Mouse (Mus musculus): ENCODE results near the gene D430019H16Rik.
A peak's percentile ranks its signal among the peaks of the same experiment; 100 is the strongest.

D430019H16Rik gene

GRCm38 (mm10) chr12:105453670-105454257, at the start of gene D430019H16Rik:
D430019H16Rik (plus strand) TSS chr12:105453856.
- peak; percentile 84 for DNase-seq

- DNase-seq = no peak
Observed at GRCm38 (mm10) chr12:105406008-105406407, 47.6 kb upstream of the D430019H16Rik start.

GRCm38 (mm10) chr12:105413909-105414308, 39.7 kb upstream of the D430019H16Rik start:
- DNase-seq = no peak

GRCm38 (mm10) chr12:105420476-105420875, 33.2 kb upstream of the D430019H16Rik start:
- no peak for DNase-seq

GRCm38 (mm10) chr12:105426541-105426940, 27.1 kb upstream of the D430019H16Rik start:
- no peak for DNase-seq

GRCm38 (mm10) chr12:105427039-105427757, 26.5 kb upstream of the D430019H16Rik start:
- DNase-seq = peak; percentile 86

- no peak for DNase-seq
Observed at GRCm38 (mm10) chr12:105431872-105432271, 21.8 kb upstream of the D430019H16Rik start.

GRCm38 (mm10) chr12:105432807-105433206, 20.8 kb upstream of the D430019H16Rik start:
- DNase-seq = no peak

GRCm38 (mm10) chr12:105438259-105438658, 15.4 kb upstream of the D430019H16Rik start:
- no peak for DNase-seq

DNA sequence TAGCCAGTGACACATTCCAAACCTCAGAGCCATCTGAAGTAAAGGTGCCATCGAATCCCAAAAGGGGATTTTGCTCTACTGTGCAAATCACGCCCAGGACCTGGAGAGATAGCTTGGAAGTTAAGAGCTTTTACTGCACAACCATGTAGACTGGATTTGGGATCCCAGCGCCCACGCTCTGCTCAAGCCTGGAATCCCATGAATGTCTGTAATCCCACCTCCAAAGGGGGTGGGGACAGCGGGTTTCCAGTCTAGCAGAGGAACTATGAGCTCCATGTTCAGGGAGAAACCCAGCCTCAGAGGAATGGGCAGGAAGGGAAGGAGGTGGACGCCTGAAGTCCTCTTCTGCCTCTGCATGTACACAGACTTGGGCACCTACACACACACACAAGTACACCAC, 13.7 kb upstream of the D430019H16Rik start:
- DNase-seq = no peak

- DNase-seq = no peak
Observed at GRCm38 (mm10) chr12:105443569-105443968, 10.1 kb upstream of the D430019H16Rik start.

GRCm38 (mm10) chr12:105445767-105446166, 7.9 kb upstream of the D430019H16Rik start:
- DNase-seq = no peak

DNA sequence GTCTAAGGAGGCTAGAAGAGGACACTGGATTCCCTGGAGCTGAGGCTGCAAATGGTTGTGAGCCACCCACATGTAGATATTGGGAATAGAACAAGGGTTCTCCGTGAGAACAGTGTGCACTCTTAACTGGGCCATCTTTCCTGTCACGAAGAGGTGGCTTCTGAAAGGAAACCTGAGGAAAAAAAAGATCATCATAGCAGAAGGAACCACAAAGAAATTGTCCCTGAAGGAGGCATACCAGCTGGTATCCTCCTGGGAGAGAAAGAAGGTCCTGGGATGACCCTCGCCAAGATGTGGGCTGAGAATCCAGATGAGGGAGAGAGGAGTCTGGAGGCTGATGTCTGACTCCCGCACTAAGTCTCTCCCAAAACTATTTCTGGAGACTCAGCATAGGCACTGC, 4.4 kb upstream of the D430019H16Rik start:
- no peak for DNase-seq

DNA sequence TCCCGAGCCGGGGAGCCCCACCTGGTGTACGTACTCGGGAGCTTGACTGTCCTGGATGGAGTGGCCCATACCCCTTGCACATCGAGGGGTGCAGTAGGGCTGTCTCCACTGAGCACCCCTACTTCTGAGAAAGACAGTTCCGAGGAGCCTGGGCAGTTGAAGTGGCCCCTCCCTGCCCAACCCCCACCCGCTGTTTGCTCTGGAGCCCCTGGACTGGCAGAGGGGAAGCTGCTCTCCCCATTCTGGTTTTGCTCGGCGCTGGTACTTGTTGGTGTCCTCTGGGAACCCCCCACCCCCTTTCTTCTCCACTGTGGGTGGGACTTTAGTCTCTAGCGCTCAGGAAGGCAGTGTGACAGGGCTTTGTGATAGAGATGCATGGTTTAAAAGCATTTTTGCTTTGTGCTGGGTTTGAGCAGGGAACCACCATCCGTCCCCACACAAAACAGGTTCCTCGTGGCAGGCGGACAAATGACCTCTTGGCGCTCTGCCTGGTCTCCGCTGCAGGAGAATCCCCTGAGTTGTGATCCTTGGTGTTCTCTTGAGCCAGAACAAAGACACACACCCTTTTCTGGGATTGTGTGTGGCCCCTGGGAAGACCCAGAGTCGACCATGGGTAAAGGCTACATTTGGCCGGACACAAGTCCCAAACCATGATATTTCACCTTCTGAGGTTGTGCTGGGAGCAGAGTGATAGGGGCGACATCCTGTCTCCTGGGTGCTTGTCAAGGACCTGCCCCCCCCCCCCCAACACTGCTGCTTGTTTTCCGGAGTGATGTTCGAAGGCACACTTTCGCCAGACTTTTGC, 804 bp downstream of the D430019H16Rik start:
- peak; percentile 55 for DNase-seq

DNA sequence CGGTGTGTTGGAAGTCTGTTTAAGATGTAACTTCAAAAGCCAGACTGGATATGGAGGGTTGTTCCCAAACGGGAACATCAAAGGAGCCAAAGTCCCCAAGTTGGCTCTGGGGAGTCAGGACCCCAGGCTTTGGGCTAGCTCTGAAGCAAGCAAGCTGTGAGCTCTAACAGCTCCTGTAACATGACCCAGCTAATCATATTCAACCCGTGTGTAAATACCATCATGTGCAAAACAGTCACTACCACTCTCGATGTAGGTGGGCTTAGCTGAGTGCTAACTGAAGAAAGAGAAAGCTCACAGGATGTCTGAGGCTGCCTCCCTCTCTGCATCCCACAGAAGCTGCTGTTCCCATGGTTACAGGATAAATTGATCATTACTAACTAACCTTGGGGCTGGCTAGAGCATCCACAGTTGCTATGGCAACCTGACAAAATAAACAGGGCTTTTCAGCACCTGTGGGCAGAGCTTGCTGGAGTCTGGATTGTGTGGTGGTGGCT, 1.5 kb downstream of the D430019H16Rik start:
- DNase-seq = no peak

DNA sequence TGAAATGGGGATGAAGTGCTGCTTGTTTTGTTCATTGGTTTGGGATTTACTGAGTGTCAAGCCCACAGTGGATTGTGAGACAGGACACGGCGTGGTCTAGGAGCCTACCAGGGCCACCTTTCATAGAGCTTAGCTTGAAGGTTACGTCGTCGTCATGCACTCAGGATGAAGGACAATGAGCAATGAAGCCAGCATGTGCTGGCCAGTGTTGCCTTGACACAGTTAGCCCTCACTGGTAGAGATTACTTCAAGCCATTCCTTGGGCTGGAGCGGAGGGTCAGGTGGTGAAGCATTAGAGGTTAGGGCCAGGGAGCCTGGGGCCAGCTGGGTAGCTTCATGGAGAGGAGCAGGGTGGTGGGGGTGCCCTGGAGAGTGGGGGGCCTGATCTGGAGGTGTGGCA, 5.1 kb downstream of the D430019H16Rik start:
- DNase-seq = no peak

GRCm38 (mm10) chr12:105461066-105461465, 7.4 kb downstream of the D430019H16Rik start:
- no peak for DNase-seq

GRCm38 (mm10) chr12:105469026-105469425, 15.4 kb downstream of the D430019H16Rik start:
- DNase-seq = no peak

- no peak for DNase-seq
Observed at GRCm38 (mm10) chr12:105475230-105475911, 21.7 kb downstream of the D430019H16Rik start.

GRCm38 (mm10) chr12:105476453-105476852, 22.8 kb downstream of the D430019H16Rik start:
- DNase-seq = peak; percentile 85

DNA sequence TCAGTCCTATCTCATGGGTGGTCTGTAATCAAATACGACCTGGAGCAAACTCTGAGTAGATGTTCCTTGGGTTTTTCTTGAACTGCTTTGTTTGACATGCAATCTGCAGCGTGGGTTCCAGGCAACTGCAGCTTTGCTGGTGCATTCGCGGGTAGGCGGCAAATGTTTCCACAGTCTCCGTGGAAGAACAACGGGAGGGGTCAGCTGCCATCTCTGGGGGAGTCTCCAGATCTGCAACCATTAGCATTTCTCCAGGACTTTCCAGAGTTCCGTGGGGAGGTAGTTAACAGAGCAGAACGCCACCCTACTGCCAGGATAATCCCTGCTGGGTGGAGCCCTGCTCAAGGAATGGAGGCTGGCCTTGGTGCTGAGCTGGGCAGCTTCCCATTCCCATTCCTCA, 23.3 kb downstream of the D430019H16Rik start:
- no peak for DNase-seq

GRCm38 (mm10) chr12:105483503-105483902, 29.8 kb downstream of the D430019H16Rik start:
- DNase-seq = no peak

- no peak for DNase-seq
Observed at GRCm38 (mm10) chr12:105490227-105490626, 36.6 kb downstream of the D430019H16Rik start.

All from right cerebral cortex, postnatal 4 days (tissue).